Mouse (Mus musculus): ENCODE measurements around the gene Gpr31b. TPM values are rescaled to one million over a fixed set of nuclear protein-coding genes. Genes with fewer than 3 reads are reported as not detected.

Gene Gpr31b
- polyA plus RNA-seq, 1 experiment from 2014 or later: 0.16 TPM

Other genes starting within 250 kb of the Gpr31b start
- 0.10 and 0.26 TPM in 2 replicates for gene Mas1, start 184.2 kb downstream of the Gpr31b start, polyA plus RNA-seq (2015; fragmentation: Nextera tagmentation; extraction: Ambion mirVana)
- not detected in 2 replicates for gene Mrgprh, start 176.3 kb downstream of the Gpr31b start, polyA plus RNA-seq (2015; fragmentation: Nextera tagmentation; extraction: Ambion mirVana)
- gene Pnldc1, start 142.1 kb downstream of the Gpr31b start, polyA plus RNA-seq (2015; fragmentation: Nextera tagmentation; extraction: Ambion mirVana): 1.7 and 2.0 TPM in 2 replicates
- 409 and 414 TPM in 2 replicates for gene Tcp1, start 136.6 kb downstream of the Gpr31b start, polyA plus RNA-seq (2015; fragmentation: Nextera tagmentation; extraction: Ambion mirVana)
- 218 and 237 TPM in 2 replicates for gene Mrpl18, start 136.0 kb downstream of the Gpr31b start, polyA plus RNA-seq (2015; fragmentation: Nextera tagmentation; extraction: Ambion mirVana)
- 0.59 and 0.81 TPM in 2 replicates for gene Acat3, start 111.7 kb downstream of the Gpr31b start, polyA plus RNA-seq (2015; fragmentation: Nextera tagmentation; extraction: Ambion mirVana)
- 67.7 and 69.2 TPM in 2 replicates for gene Acat2, start 91.5 kb downstream of the Gpr31b start, polyA plus RNA-seq (2015; fragmentation: Nextera tagmentation; extraction: Ambion mirVana)
- 185 and 210 TPM in 2 replicates for gene Wtap, start 58.1 kb downstream of the Gpr31b start, polyA plus RNA-seq (2015; fragmentation: Nextera tagmentation; extraction: Ambion mirVana)
- gene Sod2, start 45.5 kb downstream of the Gpr31b start, polyA plus RNA-seq (2015; fragmentation: Nextera tagmentation; extraction: Ambion mirVana): 133 and 143 TPM in 2 replicates
- gene Tcp10b, start 8.8 kb upstream of the Gpr31b start, polyA plus RNA-seq (2015; fragmentation: Nextera tagmentation; extraction: Ambion mirVana): 0.21 TPM in 1 of 2 replicates, not detected in the other
- gene Unc93a, start 79.5 kb upstream of the Gpr31b start, polyA plus RNA-seq (2015; fragmentation: Nextera tagmentation; extraction: Ambion mirVana): 0.40 and 0.49 TPM in 2 replicates
- not detected in 2 replicates for gene Smok2a, start 168.9 kb upstream of the Gpr31b start, polyA plus RNA-seq (2015; fragmentation: Nextera tagmentation; extraction: Ambion mirVana)
- not detected in 2 replicates for gene Smok2b, start 178.0 kb upstream of the Gpr31b start, polyA plus RNA-seq (2015; fragmentation: Nextera tagmentation; extraction: Ambion mirVana)